Mouse (Mus musculus) MEL (cell line): ENCODE measurements around the gene Tmem254b. TPM values are rescaled to one million over a fixed set of nuclear protein-coding genes. Genes with fewer than 3 reads are reported as not detected.
"Not testable (repeated sequence)": the region's sequence is repeated elsewhere in the genome, so short reads cannot be mapped to it uniquely, and the experiment has no call there.

ENCODE experiments used
- DNase-seq: peaks from one replicate; pipeline ENCODE4 v3.0.0; 2011; ENCODE audit warnings: low read depth, low spot score
- H3K27ac ChIP-seq: 2 replicates; pipeline ENCODE4 v1.5.1; 2012; ENCODE audit warnings: low read depth, mild to moderate bottlenecking, control low read depth, low read length, moderate library complexity; ENCODE audit not compliant: control insufficient read depth
- H3K27me3 ChIP-seq, 2 experiments: fragments of 150-350 bp in 1 of 2; sonication (generic) in 1 of 2; 2 replicates each; pipeline ENCODE4 v1.6.1; 2012; ENCODE audit warnings: low read length in 2 of 2, mild to moderate bottlenecking in 2 of 2, improper control_type of control experiment in 1 of 2, moderate library complexity in 1 of 2; ENCODE audit not compliant: insufficient read depth in 2 of 2, control insufficient read depth in 1 of 2
- H3K36me3 ChIP-seq, 2 experiments: 2 replicates each; pipeline ENCODE4 v1.6.1; 2012 to 2014; ENCODE audit warnings: low read length in 2 of 2, improper control_type of control experiment in 1 of 2, inconsistent platforms in 1 of 2, mild to moderate bottlenecking in 1 of 2; ENCODE audit not compliant: insufficient read depth in 2 of 2, control insufficient read depth in 1 of 2
- H3K4me1 ChIP-seq, 2 experiments: fragments of 150-350 bp in 1 of 2; sonication (generic) in 1 of 2; 2 replicates each; pipeline ENCODE4 v1.6.1; 2012; ENCODE audit warnings: low read length in 2 of 2, improper control_type of control experiment in 1 of 2, mild to moderate bottlenecking in 1 of 2; ENCODE audit not compliant: insufficient read depth in 2 of 2, control insufficient read depth in 1 of 2
- H3K4me3 ChIP-seq, 2 experiments: fragments of 150-350 bp in 1 of 2; sonication (generic) in 1 of 2; 2 replicates each; pipeline ENCODE4 v1.5.1; 2012; ENCODE audit warnings: low read depth in 2 of 2, low read length in 2 of 2, mild to moderate bottlenecking in 2 of 2, moderate library complexity in 2 of 2, control low read depth in 1 of 2, improper control_type of control experiment in 1 of 2; ENCODE audit not compliant: control insufficient read depth in 1 of 2, insufficient read depth in 1 of 2
- H3K79me2 ChIP-seq: 2 replicates; pipeline ENCODE4 v1.6.1; 2012; ENCODE audit warnings: mild to moderate bottlenecking, low read length, moderate library complexity; ENCODE audit not compliant: control insufficient read depth, poor library complexity, insufficient read depth
- H3K9ac ChIP-seq: 2 replicates; pipeline ENCODE4 v1.6.1; 2012; ENCODE audit warnings: low read depth, mild to moderate bottlenecking, control low read depth, low read length, moderate library complexity; ENCODE audit not compliant: control insufficient read depth, poor library complexity, severe bottlenecking
- H3K9me3 ChIP-seq: fragments of 150-350 bp; sonication (generic); replicated peaks from 2 replicates; pipeline ENCODE4 v1.6.1; 2012; ENCODE audit warnings: mild to moderate bottlenecking, low read length, improper control_type of control experiment, moderate library complexity; ENCODE audit not compliant: insufficient read depth
- polyA plus RNA-seq, 2 experiments: library from polyadenylated mRNA; stranded (reverse) in 1 of 2; unstranded in 1 of 2; fragments of >175 nt in 1 of 2; fragments of >200 nt in 1 of 2; gene quantifications; 2 replicates each; pipeline versions ENCODE4 v1.2.1 to v1.2.4; 2012; ENCODE audit warnings: low replicate concordance in 2 of 2, low read depth in 1 of 2; ENCODE audit not compliant: insufficient read length in 2 of 2, insufficient read depth in 1 of 2, missing spikeins in 1 of 2
- total RNA-seq: library from RNA; depleted of rRNA; stranded (reverse); fragments of 300-350 nt; gene quantifications from 2 replicates; pipeline ENCODE4 v1.2.3, GENCODE M21; 2012; rRNA removed

Gene Tmem254b
- total and polyA plus RNA-seq, 3 experiments, result 3.7 to 7.7 TPM; not detected in 1

DNA sequence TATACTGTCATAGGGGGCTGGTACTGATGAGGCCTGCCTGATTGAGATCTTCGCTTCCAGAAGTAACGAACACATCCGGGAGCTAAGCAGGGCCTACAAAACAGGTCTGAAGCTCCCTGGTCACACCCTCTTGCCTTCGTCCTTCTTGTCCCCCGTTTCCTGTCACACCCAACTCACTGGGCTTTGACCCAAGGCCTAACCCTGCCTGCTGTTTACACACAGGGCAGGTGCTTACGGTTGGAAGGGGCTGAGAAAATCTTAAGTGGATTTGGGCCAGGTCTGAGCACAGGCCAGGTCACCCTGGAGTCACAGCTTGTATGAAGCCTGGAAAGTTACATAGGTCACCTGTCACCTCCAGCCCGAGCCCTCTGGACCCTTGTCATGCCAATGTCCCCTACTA is 50.8 kb downstream of the Tmem254b start:
- H3K4me1 ChIP-seq, H3K79me2 ChIP-seq, H3K9ac ChIP-seq, DNase-seq, H3K27me3 ChIP-seq, H3K36me3 ChIP-seq, H3K4me3 ChIP-seq, H3K27ac ChIP-seq, H3K9me3 ChIP-seq: not testable (repeated sequence)

Other genes starting within 250 kb of the Tmem254b start
- not detected in 2 replicates for gene Duxbl1, start 228.5 kb downstream of the Tmem254b start, total RNA-seq
- not detected for gene Duxbl1, start 228.5 kb downstream of the Tmem254b start, polyA plus RNA-seq
- not detected in 2 replicates for gene Gm9780, start 164.3 kb downstream of the Tmem254b start, total RNA-seq
- gene Gm9780, start 164.3 kb downstream of the Tmem254b start, polyA plus RNA-seq, result not detected
- gene Tmem254c, start 139.7 kb downstream of the Tmem254b start, total RNA-seq, result 10.4 and 12.1 TPM in 2 replicates
- 10 to 100 TPM in 1 of 2 experiments, not detected in 1; 36.0 TPM for gene Tmem254c, start 139.7 kb downstream of the Tmem254b start, polyA plus RNA-seq
- not detected in 2 replicates for gene Cphx2, start 125.5 kb downstream of the Tmem254b start, total RNA-seq
- not detected for gene Cphx2, start 125.5 kb downstream of the Tmem254b start, polyA plus RNA-seq
- gene Cphx3, start 124.7 kb downstream of the Tmem254b start, total RNA-seq, result not detected in 2 replicates
- gene Cphx3, start 124.7 kb downstream of the Tmem254b start, polyA plus RNA-seq, result not detected
- gene Duxbl2, start 88.7 kb downstream of the Tmem254b start, total RNA-seq, result not detected in 2 replicates
- not detected for gene Duxbl2, start 88.7 kb downstream of the Tmem254b start, polyA plus RNA-seq
- not detected in 2 replicates for gene Plac9b, start 24.6 kb downstream of the Tmem254b start, total RNA-seq
- not detected for gene Plac9b, start 24.6 kb downstream of the Tmem254b start, polyA plus RNA-seq
- gene Duxbl3, start 50.9 kb upstream of the Tmem254b start, total RNA-seq, result not detected in 2 replicates
- gene Duxbl3, start 50.9 kb upstream of the Tmem254b start, polyA plus RNA-seq, result not detected